Mouse (Mus musculus) small intestine, adult 2 months (tissue): ENCODE data around the gene Ssx2ip. TPM values are rescaled to one million over a fixed set of nuclear protein-coding genes. Genes with fewer than 3 reads are reported as not detected.
A peak's percentile ranks its signal among the peaks of the same experiment; 100 is the strongest.

Source experiments
- H3K27ac ChIP-seq: fragments of 200-500 bp; 2 replicates; pipeline ENCODE4 v1.5.1; 2012; ENCODE audit warnings: low read depth, low read length, control low read depth, inconsistent platforms; ENCODE audit not compliant: insufficient read depth
- H3K27me3 ChIP-seq: fragments of 200-500 bp; 2 replicates; pipeline ENCODE4 v1.6.1; 2012; ENCODE audit warnings: mild to moderate bottlenecking, moderate library complexity, low read length, inconsistent platforms; ENCODE audit not compliant: control insufficient read depth, insufficient read depth
- H3K36me3 ChIP-seq: fragments of 200-500 bp; 2 replicates; pipeline ENCODE4 v1.6.1; 2012; ENCODE audit warnings: mild to moderate bottlenecking, low read length, control low read depth, inconsistent platforms; ENCODE audit not compliant: control insufficient read depth, insufficient read depth
- H3K4me1 ChIP-seq: fragments of 200-500 bp; 2 replicates; pipeline ENCODE4 v1.6.1; 2012; ENCODE audit warnings: low read length, inconsistent platforms, mixed read lengths; ENCODE audit not compliant: control insufficient read depth, insufficient read depth, insufficient read length
- H3K4me3 ChIP-seq: fragments of 200-500 bp; 2 replicates; pipeline ENCODE4 v1.5.1; 2012; ENCODE audit warnings: low read depth, mild to moderate bottlenecking, control low read depth, inconsistent platforms, low read length, moderate library complexity
- CTCF ChIP-seq: fragments of 200-500 bp; IDR thresholded peaks from 2 replicates; pipeline ENCODE4 v1.5.1; 2012; ENCODE audit warnings: low read depth, mild to moderate bottlenecking, control low read depth, inconsistent platforms, low read length, moderate library complexity, mixed read lengths; ENCODE audit not compliant: insufficient replicate concordance, insufficient read length; ENCODE audit errors: extremely low read depth
- POLR2A ChIP-seq: fragments of 200-500 bp; IDR thresholded peaks from 2 replicates; pipeline ENCODE4 v1.6.1; 2012; ENCODE audit warnings: low read depth, mild to moderate bottlenecking, control low read depth, inconsistent platforms, low read length, moderate library complexity
- WGBS: fragments of 180-500 bp; shearing (Covaris S2); methylation state at CpG from one replicate; pipeline ENCODE4 v1.1.7; 2018; 5-methylcytosine and 5-hydroxymethylcytosine counted together
- polyA plus RNA-seq: library from polyadenylated mRNA; depleted of rRNA; stranded (reverse); fragments of >200 nt; gene quantifications from 2 replicates; pipeline ENCODE4 v1.2.3, GENCODE M21; 2012

Gene Ssx2ip
- polyA plus RNA-seq, 1 experiment = 9.6 TPM

DNA sequence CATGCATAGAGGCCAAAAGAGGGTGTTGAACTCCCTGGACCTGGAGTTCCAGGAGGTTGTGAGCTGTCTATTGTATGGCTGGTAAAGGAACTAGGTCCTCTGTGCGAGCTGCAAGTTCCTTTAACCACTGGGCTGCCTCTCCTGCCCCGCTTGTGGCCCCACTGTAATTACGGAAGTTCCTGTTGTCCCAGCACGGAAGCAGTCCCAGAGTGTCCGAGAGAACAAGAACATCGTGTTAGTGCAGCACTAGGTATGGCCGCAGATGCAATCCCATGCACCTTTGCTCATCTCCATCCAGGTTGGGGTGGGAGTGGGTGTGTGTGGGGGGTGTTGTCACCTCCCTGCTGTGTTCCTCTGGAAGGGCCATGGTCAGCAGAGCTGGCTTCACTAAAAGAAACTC, 40.4 kb downstream of the Ssx2ip start:
- whole genome bisulfite sequencing = 90% methylated on average over 7 of the region's 7 CpGs
- H3K27me3 ChIP-seq = no peaks in the 10 kb centered on the region
- TF ChIP-seq CTCF (no peak), POLR2A (no peak)

GRCm38 (mm10) chr3:146447156-146447555, 42.7 kb downstream of the Ssx2ip start:
- TF ChIP-seq POLR2A (no peak), CTCF (no peak)
- H3K36me3 ChIP-seq = peaks cover 4% of the 10 kb centered on the region; the same call in 1 of the 2 replicates
- H3K27ac ChIP-seq = no peak overlapping the region
- H3K27me3 ChIP-seq = no peaks in the 10 kb centered on the region
- H3K4me3 ChIP-seq = no peak overlapping the region
- peaks cover 5% of the 10 kb centered on the region for H3K4me1 ChIP-seq
- WGBS = 86% methylated on average over 5 of the region's 5 CpGs

More for the DNA sequence above, 40.4 kb downstream of the Ssx2ip start:
- no peak overlapping the region for H3K27ac ChIP-seq
- peaks cover 17% of the 10 kb centered on the region for H3K36me3 ChIP-seq
- no peaks in the 10 kb centered on the region for H3K4me1 ChIP-seq
- no peak overlapping the region for H3K4me3 ChIP-seq

DNA sequence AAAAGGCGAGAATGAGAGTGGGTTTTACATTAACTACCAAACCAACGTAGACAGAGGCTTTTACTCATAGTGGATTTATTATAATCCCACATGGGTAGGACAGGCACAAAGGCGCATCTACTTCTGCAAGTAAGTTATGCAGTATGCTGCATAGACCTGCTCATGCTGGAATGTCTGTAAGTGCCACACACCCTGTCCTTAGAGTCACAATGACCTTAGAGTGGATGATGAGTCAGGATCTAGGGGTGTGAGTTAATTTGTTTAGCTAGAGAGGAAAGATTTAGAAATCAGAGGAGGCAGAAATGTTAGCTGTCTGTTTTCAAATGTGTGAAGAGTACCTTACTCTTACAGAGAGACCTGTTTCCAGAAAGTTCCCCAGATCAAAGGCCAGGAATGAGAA, 43.2 kb downstream of the Ssx2ip start:
- H3K4me1 ChIP-seq = peaks cover 5% of the 10 kb centered on the region
- WGBS = 76% methylated on average over 3 of the region's 3 CpGs
- H3K4me3 ChIP-seq = no peak overlapping the region
- TF ChIP-seq POLR2A (no peak), CTCF (no peak)
- no peaks in the 10 kb centered on the region for H3K27me3 ChIP-seq
- no peak overlapping the region for H3K27ac ChIP-seq
- peaks cover under 1% of the 10 kb centered on the region; the same call in 1 of the 2 replicates for H3K36me3 ChIP-seq

DNA sequence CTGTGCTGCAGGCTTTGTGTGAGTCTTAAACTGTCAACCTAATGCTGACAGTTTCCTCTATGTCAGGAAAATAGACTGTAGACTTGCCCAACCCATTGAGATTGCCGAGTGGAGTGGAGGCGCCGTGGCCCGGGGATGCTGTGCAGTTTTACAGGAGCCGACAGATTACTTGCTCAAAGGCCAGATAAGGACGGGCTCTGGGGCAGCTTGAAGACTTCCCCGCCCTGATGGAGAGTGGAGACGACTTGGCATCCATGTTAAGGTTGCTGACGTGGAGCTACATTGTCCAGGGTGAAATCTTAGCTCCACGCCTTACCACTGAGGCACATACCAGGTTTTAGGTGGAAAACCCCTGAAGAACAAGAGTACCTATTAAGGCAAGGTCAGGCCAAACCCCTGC, 43.9 kb downstream of the Ssx2ip start:
- Histone ChIP-seq H3K4me3 (no peak overlapping the region), H3K27ac (no peak overlapping the region), H3K4me1 (peaks cover 5% of the 10 kb centered on the region), H3K27me3 (no peaks in the 10 kb centered on the region), H3K36me3 (no peaks in the 10 kb centered on the region)
- TF ChIP-seq POLR2A = no peak
- no peak for TF ChIP-seq CTCF
- 57% methylated on average over 10 of the region's 10 CpGs for WGBS

DNA sequence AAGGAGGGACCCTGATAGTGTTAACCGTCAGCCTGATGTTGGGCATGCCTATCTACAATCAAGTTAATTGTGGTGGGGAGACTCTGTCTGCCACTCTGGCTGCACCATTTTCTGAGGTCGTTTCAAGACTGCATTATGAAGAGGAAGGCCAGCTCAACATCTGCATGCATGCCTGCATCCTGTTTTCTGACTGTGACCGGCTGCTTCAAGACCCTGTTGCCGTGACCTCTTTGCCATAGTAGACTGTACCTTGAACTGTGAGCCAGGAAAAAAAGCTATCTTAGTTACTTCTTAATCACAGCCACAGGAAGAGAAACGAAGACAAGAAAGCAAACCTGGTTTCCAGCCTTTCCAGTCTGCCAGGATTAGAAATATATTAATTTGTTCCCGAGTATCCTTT, 44.5 kb downstream of the Ssx2ip start:
- no peaks in the 10 kb centered on the region for H3K27me3 ChIP-seq
- H3K4me3 ChIP-seq = no peak overlapping the region
- H3K4me1 ChIP-seq = peaks cover 5% of the 10 kb centered on the region
- no peak overlapping the region for H3K27ac ChIP-seq
- 55% methylated on average over 6 of the region's 6 CpGs for WGBS
- no peaks in the 10 kb centered on the region for H3K36me3 ChIP-seq
- TF ChIP-seq CTCF = no peak
- TF ChIP-seq POLR2A = no peak

GRCm38 (mm10) chr3:146449745-146450250, 45.4 kb downstream of the Ssx2ip start, which contains the start of gene Ctbs:
Gene Ctbs (plus strand): TSS chr3:146449795.
- 41% methylated on average over 9 of the region's 9 CpGs for WGBS

DNA sequence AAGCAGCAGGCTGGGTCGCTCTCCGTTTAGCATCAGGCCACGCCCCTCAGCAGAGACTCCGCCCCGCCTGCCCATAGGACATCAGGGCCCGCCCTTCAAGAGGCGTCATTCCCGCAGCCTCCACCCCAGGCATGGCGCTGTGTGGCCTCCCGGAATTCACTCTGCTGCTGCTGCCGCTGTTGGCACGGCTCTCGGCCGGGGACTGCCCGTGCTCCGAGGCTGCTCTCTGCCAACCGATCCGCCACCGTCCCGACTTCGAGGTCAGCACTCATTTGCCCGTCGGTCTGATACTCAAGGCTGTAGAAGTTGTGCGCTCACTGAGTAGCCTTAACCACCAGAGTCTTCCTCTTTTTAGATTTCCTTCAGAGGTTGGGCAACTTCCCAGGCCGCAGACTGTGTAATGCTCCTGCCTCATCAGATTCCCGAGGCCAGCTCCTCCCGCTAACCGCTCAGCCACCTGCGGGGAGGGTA, 46.0 kb downstream of the Ssx2ip start:
- Histone ChIP-seq H3K36me3 (peaks cover 3% of the 10 kb centered on the region; the same call in 1 of the 2 replicates), H3K4me3 (peak overlapping the region; percentile 77), H3K4me1 (peaks cover 5% of the 10 kb centered on the region), H3K27ac (peak overlapping the region; percentile 57), H3K27me3 (no peaks in the 10 kb centered on the region)
- TF ChIP-seq CTCF (peak; percentile 24; the same call in 1 of the 2 replicates), POLR2A (peak; percentile 91)
- under 1% methylated on average over 29 of the region's 29 CpGs for WGBS

More at GRCm38 (mm10) chr3:146449745-146450250, 45.4 kb downstream of the Ssx2ip start, which contains the start of gene Ctbs:
- Histone ChIP-seq H3K36me3 (no peaks in the 10 kb centered on the region), H3K27me3 (no peaks in the 10 kb centered on the region), H3K4me1 (peaks cover 5% of the 10 kb centered on the region), H3K27ac (peak within 1 kb of the TSS; percentile 57), H3K4me3 (peak within 1 kb of the TSS; percentile 77)
- no peak for TF ChIP-seq CTCF

GRCm38 (mm10) chr3:146451375-146451774, 46.9 kb downstream of the Ssx2ip start:
- TF ChIP-seq CTCF (no peak), POLR2A (no peak)
- peaks cover 5% of the 10 kb centered on the region for H3K4me1 ChIP-seq
- WGBS = 70% methylated on average over 5 of the region's 5 CpGs
- no peaks in the 10 kb centered on the region for H3K27me3 ChIP-seq
- H3K4me3 ChIP-seq = no peak overlapping the region
- H3K36me3 ChIP-seq = peaks cover 5% of the 10 kb centered on the region
- no peak overlapping the region for H3K27ac ChIP-seq
